Mouse (Mus musculus) left cerebral cortex, postnatal 14 days (tissue): ENCODE measurements at regions not wholly inside any gene's neighbourhood (a gene's known extent, or its start where the extent isn't known, plus 50 kb on each side); places are given as distances from the start of the nearest gene placed in this dataset.

Experiments used
- DNase-seq, 2 experiments: peaks; one replicate each; pipeline ENCODE4 v3.0.0; 2021 to 2022; ENCODE audit warnings: low spot score in 2 of 2, mixed read lengths in 1 of 2
- intact Hi-C: fragments of 180-260 bp; cut with DNase I; formaldehyde crosslinking; loops from one replicate; pipeline ENCODE4 v1.15.1; 2025

DNA sequence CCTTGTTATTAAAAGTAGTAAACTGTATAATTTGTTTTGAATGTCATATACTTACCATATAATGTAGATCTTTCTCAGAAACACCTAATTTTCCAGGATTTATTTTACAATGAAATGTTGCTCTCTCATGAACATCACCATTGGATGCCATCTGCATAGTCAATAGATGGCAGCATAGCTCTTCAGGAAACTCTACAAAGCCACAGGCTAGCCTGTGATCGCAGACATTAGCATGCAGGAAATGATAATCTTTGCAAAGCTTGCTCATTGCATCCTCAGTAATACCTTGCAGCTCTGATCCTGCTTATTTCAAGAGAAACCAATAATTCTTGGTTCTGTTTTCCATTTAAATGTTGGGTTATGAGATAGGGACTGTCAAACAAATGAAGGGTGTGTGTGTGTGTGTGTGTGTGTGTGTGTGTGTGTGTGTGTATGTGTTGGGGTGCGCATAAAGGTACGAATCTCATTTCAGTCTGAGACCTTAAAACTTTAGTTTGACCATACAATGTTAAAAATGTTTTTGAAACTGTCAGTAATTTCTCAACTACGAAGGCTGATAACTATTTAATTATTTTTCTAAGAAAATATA lies 1595.1 kb upstream of the Pcdh10 start:
- intact Hi-C loops: loop anchor here (5.0 kb wide), 2 partner anchors 1129 to 1594 kb away; partner anchors contain the start of gene Pcdh10
- peak; percentile 43 to 52 for DNase-seq

DNA sequence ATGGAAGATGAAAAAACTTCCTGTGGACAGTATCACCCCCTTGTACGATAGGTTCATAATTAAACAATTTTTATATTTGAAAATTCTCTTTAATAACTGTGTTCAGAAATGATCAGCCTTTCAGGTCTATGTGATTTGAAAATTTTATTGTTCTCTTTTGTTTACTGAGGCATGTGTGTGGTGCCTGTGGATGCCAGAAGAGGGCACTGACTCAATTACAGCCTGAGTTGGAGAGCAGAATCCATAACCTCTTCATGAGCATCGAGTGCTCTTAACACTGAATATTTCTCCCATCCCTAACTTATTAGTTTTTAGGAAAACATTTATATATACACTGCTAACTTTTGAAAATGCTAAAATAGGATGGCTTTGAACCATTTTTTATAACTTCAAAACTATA lies 1594.0 kb upstream of the Pcdh10 start:
- intact Hi-C loops: loop anchor here (5.0 kb wide), 2 partner anchors 1128 to 1593 kb away; partner anchors contain the start of gene Pcdh10
- DNase-seq: no peak
